Mouse (Mus musculus) gastrocnemius, postnatal 14 days (tissue): ENCODE data around the gene Neu1. TPM values are rescaled to one million over a fixed set of nuclear protein-coding genes. Genes with fewer than 3 reads are reported as not detected.
"Not testable (repeated sequence)": the region's sequence is repeated elsewhere in the genome, so short reads cannot be mapped to it uniquely, and the experiment has no call there.

Experiments
- DNase-seq: peaks from one replicate; pipeline ENCODE4 v3.0.0; 2021; ENCODE audit warnings: mixed read lengths
- intact Hi-C: fragments of 180-260 bp; cut with DNase I; formaldehyde crosslinking; loops from one replicate; pipeline ENCODE4 v1.15.1; 2025; ENCODE audit warnings: low total_unique reads
- total RNA-seq, 2 experiments: library from RNA; stranded (reverse); gene quantifications; 2 replicates each; pipeline ENCODE4 v1.2.3; 2021

The Neu1 gene
- total RNA-seq, 2 experiments from 2014 or later = 8.0 to 8.3 TPM

- DNase-seq = peak; percentile 42
- intact Hi-C loops = no loop called here
These were observed 31.8 kb upstream of the Neu1 start for GRCm38 (mm10) chr17:34899053-34899889.

GRCm38 (mm10) chr17:34899890-34900243, 31.2 kb upstream of the Neu1 start:
- no peak for DNase-seq
- intact Hi-C loops = no loop called here

DNA sequence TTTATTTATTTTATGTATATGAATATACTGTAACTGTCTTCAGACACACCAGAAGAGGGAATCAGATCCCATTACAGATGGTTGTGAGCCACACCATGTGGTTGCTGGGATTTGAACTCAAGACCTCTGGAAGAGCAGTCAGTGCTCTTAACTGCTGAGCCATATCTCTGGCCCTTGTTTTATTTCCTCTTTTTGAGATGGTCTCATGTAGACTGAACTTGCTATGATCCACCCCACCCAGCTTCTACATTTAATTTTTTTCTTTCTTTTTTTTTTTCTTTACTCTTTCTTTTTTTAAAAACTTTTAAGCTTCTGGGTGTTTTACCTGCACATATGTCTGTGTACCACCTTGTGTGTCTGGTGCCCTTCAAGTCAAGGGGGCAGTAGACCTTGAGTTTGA, 30.2 kb upstream of the Neu1 start:
- DNase-seq, intact Hi-C loops: not testable (repeated sequence)

- intact Hi-C loops, DNase-seq: not testable (repeated sequence)
These were observed 29.1 kb upstream of the Neu1 start for GRCm38 (mm10) chr17:34901948-34902347.

DNA sequence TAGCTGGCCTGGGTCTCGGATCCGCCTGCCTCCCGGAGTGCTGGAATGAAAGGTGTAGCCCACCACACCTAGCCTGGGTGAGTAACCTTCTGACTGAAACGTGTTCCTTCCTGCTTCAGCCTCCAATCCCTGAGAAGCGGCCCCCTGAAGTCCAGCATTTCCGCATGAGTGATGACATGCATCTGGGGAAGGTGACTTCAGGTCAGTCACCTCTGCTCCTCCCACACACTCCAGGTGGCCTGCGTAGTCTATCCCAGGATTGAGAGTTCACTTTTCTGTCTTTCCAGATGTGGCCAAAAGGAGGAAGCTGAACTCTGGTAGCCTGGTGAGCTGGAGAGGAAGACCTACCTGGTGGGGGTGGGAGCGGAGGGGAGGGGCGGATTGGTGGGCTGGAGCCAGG, 28.2 kb upstream of the Neu1 start:
- DNase-seq = no peak
- intact Hi-C loops = no loop called here

DNA sequence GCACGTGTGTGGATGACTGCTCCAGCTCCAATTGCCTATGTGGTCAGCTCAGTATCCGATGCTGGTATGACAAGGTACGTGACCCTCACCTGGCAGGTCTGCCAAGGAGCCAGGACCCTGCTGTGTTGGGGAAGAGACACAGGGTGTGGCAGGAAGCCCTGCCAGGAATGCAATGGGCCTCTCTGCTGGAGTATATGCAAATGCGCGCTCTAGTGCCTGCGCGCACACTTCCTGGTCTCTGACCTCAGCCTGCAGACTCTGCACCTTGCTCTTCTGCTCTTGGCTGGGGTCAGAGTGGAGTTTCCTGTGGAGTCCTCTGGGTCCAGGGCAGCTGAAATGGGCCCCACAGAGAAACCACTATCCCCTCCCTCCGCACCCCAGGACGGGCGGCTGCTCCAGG, 20.1 kb upstream of the Neu1 start:
- no peak for DNase-seq
- intact Hi-C loops = loop anchor here (5.0 to 10.0 kb wide), 2 partner anchors 54 to 74 kb away; partner anchors contain the start of gene Lsm2

DNA sequence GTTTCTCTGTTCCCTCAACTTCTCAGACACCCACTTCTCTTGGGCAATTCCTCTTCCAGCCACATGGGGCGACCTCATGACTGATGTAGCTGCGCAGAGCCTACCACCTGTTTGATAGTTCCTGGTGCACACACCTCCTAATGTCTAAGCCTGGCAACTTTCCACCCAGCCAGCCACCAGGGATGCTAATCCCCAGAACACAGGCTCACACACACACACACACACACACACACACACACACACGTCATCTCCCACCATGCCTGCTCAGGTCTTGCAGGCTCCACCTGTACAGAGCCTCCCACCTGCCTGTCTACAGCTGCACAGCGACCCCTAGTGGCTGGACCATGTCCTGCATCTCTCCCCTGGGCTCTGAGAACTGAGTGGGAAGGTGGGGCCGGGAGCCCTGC, 19.1 kb upstream of the Neu1 start:
- intact Hi-C loops = loop anchor here (5.0 to 10.0 kb wide), 2 partner anchors 55 to 73 kb away; partner anchors contain the start of gene Lsm2
- peak; percentile 70 for DNase-seq

DNA sequence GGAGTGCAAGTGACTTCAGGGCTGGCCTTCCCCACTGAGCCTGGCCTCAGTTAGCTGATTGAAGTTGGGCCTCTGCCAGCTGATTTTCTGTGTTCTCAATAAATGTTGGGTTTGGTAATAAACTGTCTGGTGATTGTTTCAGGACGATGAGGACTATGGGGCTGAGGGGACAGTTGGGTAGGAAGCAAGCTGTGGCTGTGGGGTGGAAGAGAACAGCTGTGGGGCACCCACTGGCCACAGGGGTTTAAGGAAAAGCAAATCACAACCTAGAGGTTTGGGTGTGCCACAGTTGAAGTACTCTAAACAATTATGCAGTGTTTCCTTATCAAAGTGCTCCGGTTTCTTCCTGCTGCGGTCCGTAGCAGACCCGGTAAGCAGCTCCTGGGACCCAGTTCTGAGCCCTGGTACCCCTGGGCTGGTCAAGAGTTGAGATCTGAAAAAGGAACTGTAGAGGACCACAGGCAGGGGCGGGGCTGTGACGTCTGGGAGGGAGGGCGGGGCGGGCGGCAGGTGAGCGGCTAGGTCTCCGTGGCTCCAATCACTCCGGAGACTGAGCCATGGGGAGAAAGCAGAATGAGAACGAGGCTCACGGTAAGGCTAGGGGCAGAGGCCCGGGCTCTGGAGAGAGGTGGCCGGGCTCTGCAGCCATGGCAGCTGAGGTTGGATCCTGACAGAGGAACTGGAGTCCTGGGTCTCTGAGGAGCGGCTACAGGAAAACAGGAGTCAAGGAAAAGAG, 17.0 kb upstream of the Neu1 start, which contains the start of gene Slc44a4:
Slc44a4 (plus strand) TSS at position 537 of the 736 bp plus-strand sequence.
- intact Hi-C loops = loop anchor here (5.0 to 10.0 kb wide), 2 partner anchors 57 to 71 kb away; partner anchors contain the start of gene Lsm2
- no peak for DNase-seq

DNA sequence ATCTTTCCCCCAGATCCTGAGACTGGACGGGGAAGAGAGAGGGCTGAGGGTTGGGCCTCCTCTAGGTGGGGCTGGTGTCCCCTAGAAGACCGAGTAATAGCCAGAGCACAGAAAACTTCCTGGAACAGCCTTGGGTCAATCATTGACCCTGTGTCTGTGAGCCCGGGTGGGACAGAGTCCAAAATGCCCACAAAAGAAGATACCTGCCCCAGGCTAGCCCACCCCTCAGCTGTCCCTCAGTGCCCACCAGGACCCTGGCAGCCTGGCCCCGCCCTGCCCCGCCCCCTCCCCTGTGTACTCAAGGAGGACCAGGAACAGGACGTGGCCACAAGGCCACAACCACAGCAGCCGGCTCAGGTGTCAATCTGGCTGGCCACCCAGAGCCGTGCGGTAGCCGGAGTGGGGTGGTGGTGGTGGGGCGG, 15.6 kb upstream of the Neu1 start:
- DNase-seq = no peak
- intact Hi-C loops = loop anchor here (10.0 kb wide), 1 partner anchor 69 kb away; the partner anchor contains the start of gene Lsm2

GRCm38 (mm10) chr17:34916316-34916715, 14.7 kb upstream of the Neu1 start:
- intact Hi-C loops = loop anchor here (10.0 kb wide), 1 partner anchor 68 kb away; the partner anchor contains the start of gene Lsm2
- DNase-seq = no peak

DNA sequence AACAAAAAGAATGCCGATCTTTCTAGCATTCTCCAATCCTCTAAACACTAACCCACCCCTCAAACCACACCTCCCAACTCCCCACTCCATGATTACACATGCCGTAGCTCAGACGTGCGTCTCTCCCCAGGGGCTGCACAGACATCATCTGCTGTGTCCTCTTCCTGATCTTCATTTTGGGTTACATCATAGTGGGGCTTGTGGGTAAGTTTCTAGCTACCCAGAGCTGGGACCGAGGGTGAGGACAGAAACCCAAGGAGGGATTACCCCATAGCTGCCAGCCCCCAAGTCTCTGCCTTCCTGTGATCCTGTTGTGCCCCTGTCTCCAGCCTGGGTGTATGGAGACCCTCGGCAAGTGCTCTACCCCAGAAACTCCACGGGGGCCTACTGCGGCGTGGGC, 13.9 kb upstream of the Neu1 start:
- intact Hi-C loops = loop anchor here (10.0 kb wide), 1 partner anchor 68 kb away; the partner anchor contains the start of gene Lsm2
- no peak for DNase-seq

DNA sequence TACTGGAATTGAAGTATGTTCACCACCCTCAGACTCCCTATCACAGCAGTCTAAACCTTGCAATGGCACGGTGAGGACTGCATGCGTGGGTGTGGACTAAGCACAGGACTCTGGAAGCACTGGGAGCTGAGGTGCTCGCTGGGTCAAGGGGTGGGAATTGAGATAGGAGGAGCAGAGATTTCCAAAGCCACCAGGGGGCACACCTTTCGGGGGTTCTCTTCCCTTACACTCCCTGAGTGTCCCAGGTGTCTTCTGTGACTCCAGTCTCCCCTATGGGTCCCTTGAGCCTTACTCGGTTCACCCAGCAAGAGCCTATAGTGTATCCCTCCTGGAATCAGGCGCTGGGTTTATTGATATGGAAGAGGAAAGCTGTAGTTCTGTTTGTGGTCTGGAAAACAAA, 8.1 kb upstream of the Neu1 start:
- DNase-seq = no peak
- intact Hi-C loops = no loop called here

DNA sequence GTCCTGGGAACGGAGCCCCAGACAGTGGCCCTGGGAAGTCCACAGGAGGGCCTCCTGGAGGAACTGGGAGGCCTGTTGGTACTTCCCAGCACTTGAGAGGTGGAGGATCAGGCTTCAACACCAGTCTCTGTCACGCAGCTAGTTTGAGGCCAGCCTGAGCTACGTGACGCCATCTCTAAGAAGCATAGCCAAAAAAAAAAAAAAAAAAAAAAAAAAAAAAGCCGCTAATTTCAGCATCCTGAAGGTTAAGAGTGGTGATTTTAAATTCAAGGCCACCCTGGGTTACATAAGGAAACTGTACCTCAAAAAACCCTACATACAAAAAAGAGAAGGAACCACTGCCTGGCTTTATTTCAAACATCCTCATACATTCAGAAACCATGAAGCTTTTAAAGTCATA, 6.8 kb upstream of the Neu1 start:
- no peak for DNase-seq
- intact Hi-C loops = no loop called here

DNA sequence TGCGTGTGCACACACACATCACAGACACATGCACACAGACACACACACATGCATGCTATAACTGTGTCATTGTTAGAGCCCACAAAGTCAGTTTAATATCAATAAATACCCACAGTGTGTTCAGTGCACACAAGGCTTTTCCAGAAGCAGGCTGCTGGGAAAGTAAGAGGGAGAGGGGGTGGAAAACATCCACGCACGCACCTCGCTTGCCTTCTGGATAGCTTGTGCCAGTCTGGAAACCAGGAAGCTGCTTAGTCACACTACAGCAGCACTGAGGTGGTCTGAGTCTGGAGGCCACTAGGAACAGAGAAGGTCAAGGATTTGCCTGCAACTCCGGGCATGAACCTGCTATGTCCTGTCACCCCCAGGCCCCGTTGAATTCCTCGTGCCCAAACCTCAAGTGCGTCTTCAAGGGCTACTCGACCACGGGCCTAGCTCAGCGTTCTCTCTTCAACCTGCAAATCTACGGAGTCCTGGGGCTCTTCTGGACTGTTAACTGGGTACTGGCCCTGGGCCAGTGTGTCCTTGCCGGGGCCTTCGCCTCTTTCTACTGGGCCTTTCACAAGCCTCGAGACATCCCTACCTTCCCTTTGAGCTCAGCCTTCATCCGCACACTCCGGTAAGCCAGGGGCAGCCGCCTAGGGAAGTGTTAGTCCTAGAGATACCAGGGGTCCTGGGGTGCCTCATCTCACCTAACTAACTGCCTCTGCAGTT, 3.6 kb upstream of the Neu1 start:
- no peak for DNase-seq
- intact Hi-C loops = no loop called here

DNA sequence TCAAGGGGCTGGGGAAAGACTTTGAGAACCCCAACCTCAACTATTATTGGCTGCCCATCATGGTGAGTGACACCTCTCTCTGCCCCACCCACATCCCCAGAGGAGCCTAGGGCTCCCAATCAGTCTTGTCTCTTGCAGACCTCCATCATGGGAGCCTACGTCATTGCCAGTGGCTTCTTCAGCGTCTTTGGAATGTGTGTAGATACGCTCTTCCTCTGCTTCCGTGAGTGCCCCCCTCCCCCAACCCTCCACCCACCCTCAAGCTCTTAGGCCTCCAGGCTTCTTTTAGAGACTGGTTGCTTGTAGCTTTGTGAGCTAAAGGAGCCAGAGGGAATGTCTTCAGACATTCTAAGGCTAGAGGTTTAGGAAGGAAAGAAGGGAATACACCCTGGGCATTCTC, 2.2 kb upstream of the Neu1 start:
- intact Hi-C loops = no loop called here
- DNase-seq = no peak

DNA sequence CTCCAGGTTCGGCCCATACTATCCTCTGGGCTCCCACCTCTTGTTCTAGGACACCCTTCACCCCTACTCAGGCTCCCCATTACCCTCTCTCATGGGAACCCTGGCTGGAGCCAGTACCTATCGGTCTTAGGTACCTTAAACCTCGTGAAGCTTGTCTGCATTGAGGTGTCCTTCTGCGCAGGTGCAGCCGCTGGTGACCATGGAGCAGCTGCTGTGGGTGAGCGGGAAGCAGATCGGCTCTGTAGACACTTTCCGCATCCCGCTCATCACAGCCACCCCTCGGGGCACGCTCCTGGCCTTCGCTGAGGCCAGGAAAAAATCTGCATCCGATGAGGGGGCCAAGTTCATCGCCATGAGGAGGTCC, 664 bp downstream of the Neu1 start:
- intact Hi-C loops = no loop called here
- no peak for DNase-seq

DNA sequence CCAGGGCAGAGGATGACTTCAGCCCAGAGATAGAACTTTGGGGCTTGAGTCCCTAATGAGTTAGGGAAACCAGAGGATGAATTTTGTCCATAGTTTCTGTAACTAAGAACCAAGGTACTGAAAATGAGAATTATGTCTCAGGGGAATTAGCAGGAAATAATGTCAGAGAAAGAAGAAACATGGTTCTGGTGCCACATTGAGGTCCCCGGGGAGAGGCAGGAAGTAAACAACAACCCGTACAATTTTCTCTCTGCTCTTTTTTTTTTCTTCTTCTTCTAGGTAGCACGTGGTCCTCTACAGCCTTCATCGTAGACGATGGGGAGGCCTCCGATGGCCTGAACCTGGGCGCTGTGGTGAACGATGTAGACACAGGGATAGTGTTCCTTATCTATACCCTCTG, 1.2 kb downstream of the Neu1 start:
- no peak for DNase-seq
- intact Hi-C loops = no loop called here

- intact Hi-C loops = no loop called here
- DNase-seq = no peak
These were observed 3.0 kb downstream of the Neu1 start for GRCm38 (mm10) chr17:34934031-34934430.

DNA sequence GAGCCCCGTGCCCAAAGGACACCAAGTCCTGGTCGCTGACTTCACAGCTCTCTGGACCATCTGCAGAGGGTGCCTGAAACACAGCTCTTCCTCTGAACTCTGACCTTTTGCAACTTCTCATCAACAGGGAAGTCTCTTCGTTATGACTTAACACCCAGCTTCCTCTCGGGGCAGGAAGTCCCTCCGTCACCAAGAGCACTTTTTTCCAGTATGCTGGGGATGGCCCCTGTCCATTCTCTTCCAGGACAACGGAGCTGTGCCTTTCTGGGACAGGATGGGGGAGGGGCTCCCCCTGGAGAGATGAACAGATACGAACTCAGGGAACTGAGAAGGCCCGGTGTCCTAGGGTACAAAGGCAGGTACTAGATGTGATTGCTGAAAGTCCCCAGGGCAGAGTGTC, 3.8 kb downstream of the Neu1 start:
- DNase-seq = no peak

GRCm38 (mm10) chr17:34937960-34938505, 7.0 kb downstream of the Neu1 start:
- intact Hi-C loops = no loop called here

More for the DNA sequence above, 3.8 kb downstream of the Neu1 start:
- intact Hi-C loops = no loop called here

More at GRCm38 (mm10) chr17:34937960-34938505, 7.0 kb downstream of the Neu1 start:
- no peak for DNase-seq
